Mouse (Mus musculus): ENCODE measurements around the gene B3galt1. TPM values are rescaled to one million over a fixed set of nuclear protein-coding genes. Genes with fewer than 3 reads are reported as not detected.

B3galt1 gene
- polyA plus RNA-seq, 1 experiment from 2014 or later = 60.2 TPM

GRCm38 (mm10) chr2:68034711-68035110, 469.0 kb downstream of the B3galt1 start:
- H3K4me2 ChIP-seq (ENCODE audit: low read length) = no peak overlapping the region
- H3K9me3 ChIP-seq (ENCODE audit: control insufficient read depth, low read length) = no peaks in the 10 kb centered on the region
- H3K4me1 ChIP-seq (replicated peaks; ENCODE audit: control insufficient read depth, insufficient read depth, low read length) = no peaks in the 10 kb centered on the region
- no peaks in the 10 kb centered on the region for H3K36me3 ChIP-seq (ENCODE audit: control insufficient read depth, insufficient read depth)
- no peak overlapping the region for H3K27ac ChIP-seq (ENCODE audit: low read length)
- 90% methylated on average over 3 of the region's 3 CpGs for WGBS
- H3K27me3 ChIP-seq (replicated peaks; ENCODE audit: control insufficient read depth, insufficient read depth, low read length) = no peaks in the 10 kb centered on the region
- no peak overlapping the region for H3K4me3 ChIP-seq (replicated peaks; ENCODE audit: low read length)
- H3K9ac ChIP-seq (replicated peaks; ENCODE audit: low read depth, low read length) = no peak overlapping the region
- ATAC-seq = no peak

DNA sequence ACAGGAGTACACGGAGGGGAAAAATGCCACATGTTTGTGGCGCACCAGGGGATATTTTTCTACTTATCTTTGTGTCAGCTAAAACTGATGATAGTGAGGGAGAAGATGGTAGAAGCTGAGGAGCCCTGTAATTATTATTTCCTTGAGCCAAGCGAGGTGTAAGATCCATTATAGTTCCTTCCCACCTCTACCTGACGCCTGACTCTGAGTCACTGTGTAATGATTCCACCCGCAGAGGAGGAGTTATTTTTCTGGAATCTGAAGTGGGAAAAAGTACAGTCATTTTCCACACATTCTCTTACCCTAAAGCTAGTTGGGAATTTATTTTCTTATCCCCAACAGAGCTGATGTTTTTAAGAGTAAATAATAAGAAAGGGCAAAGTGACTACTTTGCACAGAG, 475.1 kb downstream of the B3galt1 start:
- H3K4me3 ChIP-seq (replicated peaks; ENCODE audit: low read length) = no peak overlapping the region

DNA sequence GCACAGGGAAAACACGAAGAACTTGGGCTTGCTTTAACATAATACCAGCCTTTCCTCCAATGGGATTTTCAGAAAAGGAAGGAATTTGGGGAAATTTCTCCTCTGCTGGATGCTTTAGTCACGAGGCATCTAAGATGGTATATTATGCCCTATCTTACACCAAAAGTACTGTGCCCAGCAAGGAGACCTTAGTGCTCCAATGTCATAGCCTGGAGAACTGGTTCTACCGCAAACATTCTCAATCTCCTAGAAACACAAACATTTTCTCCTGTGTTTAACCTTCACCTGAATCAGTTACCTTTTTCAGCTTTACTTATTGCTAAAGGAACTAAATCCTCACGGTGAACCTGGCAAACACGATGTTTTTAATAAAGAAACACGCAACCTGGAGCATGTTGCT, 486.8 kb downstream of the B3galt1 start:
- Histone ChIP-seq H3K4me1 (replicated peaks; ENCODE audit: control insufficient read depth, insufficient read depth, low read length) (no peaks in the 10 kb centered on the region), H3K9ac (replicated peaks; ENCODE audit: low read depth, low read length) (no peak overlapping the region), H3K4me2 (ENCODE audit: low read length) (no peak overlapping the region), H3K27ac (ENCODE audit: low read length) (no peak overlapping the region), H3K4me3 (replicated peaks; ENCODE audit: low read length) (no peak overlapping the region), H3K9me3 (ENCODE audit: control insufficient read depth, low read length) (no peaks in the 10 kb centered on the region), H3K36me3 (ENCODE audit: control insufficient read depth, insufficient read depth) (no peaks in the 10 kb centered on the region), H3K27me3 (replicated peaks; ENCODE audit: control insufficient read depth, insufficient read depth, low read length) (no peaks in the 10 kb centered on the region)
- WGBS = 91% methylated on average over 6 of the region's 6 CpGs
- no peak for ATAC-seq

More for the DNA sequence above, 475.1 kb downstream of the B3galt1 start:
- no peaks in the 10 kb centered on the region for H3K36me3 ChIP-seq (ENCODE audit: control insufficient read depth, insufficient read depth)
- H3K4me2 ChIP-seq (ENCODE audit: low read length) = no peak overlapping the region
- ATAC-seq = no peak
- no peak overlapping the region for H3K27ac ChIP-seq (ENCODE audit: low read length)
- no peaks in the 10 kb centered on the region for H3K27me3 ChIP-seq (replicated peaks; ENCODE audit: control insufficient read depth, insufficient read depth, low read length)
- H3K4me1 ChIP-seq (replicated peaks; ENCODE audit: control insufficient read depth, insufficient read depth, low read length) = no peaks in the 10 kb centered on the region
- WGBS = 86% methylated on average over 5 of the region's 5 CpGs
- H3K9ac ChIP-seq (replicated peaks; ENCODE audit: low read depth, low read length) = no peak overlapping the region
- no peaks in the 10 kb centered on the region for H3K9me3 ChIP-seq (ENCODE audit: control insufficient read depth, low read length)

DNA sequence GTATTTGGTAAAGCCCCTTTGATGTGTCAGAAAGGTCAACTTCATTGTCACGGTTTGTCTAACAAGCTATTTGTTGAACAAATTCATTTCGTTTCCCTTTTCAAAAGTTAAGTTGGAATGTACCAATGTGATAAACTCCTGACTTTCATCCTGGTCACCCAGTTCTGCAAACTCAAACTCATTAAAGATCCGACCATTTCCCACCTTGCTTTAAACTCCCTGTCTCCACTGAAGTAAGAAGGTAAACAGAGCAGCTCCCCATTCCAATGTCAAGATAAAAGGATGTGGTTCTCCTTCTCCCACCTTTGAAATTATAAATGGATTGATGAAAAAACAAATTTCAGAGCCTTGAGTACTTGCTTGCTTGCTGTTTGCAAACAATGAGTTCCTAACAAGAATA, 487.6 kb downstream of the B3galt1 start:
- no peak for ATAC-seq
- Histone ChIP-seq H3K9ac (replicated peaks; ENCODE audit: low read depth, low read length) (no peak overlapping the region), H3K27me3 (replicated peaks; ENCODE audit: control insufficient read depth, insufficient read depth, low read length) (no peaks in the 10 kb centered on the region), H3K36me3 (ENCODE audit: control insufficient read depth, insufficient read depth) (no peaks in the 10 kb centered on the region), H3K9me3 (ENCODE audit: control insufficient read depth, low read length) (no peaks in the 10 kb centered on the region), H3K4me2 (ENCODE audit: low read length) (no peak overlapping the region), H3K4me3 (replicated peaks; ENCODE audit: low read length) (no peak overlapping the region), H3K4me1 (replicated peaks; ENCODE audit: control insufficient read depth, insufficient read depth, low read length) (no peaks in the 10 kb centered on the region), H3K27ac (ENCODE audit: low read length) (no peak overlapping the region)
- 76% methylated on average over 3 of the region's 3 CpGs for WGBS

DNA sequence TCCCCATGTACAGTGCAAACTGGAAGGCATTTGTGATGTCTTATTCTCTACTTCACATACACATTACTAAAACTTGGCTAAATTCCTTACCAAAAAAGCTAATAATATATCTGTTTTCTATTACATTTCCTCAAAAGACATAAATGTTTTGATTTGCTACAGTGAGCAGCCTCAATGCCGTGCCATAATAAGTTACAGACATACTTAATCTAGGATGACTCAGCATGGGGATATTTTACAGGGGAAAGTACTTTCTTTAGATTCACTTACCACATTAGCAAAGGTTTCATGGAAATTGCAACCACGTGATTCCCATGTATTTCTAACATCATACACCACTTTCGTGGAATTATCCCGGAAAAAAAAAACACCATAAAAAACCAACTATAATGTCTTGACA, 495.7 kb downstream of the B3galt1 start:
- Histone ChIP-seq H3K4me3 (replicated peaks; ENCODE audit: low read length) (no peak overlapping the region), H3K27me3 (replicated peaks; ENCODE audit: control insufficient read depth, insufficient read depth, low read length) (no peaks in the 10 kb centered on the region), H3K9ac (replicated peaks; ENCODE audit: low read depth, low read length) (no peak overlapping the region), H3K4me2 (ENCODE audit: low read length) (no peak overlapping the region), H3K9me3 (ENCODE audit: control insufficient read depth, low read length) (no peaks in the 10 kb centered on the region), H3K4me1 (replicated peaks; ENCODE audit: control insufficient read depth, insufficient read depth, low read length) (no peaks in the 10 kb centered on the region), H3K36me3 (ENCODE audit: control insufficient read depth, insufficient read depth) (no peaks in the 10 kb centered on the region), H3K27ac (ENCODE audit: low read length) (no peak overlapping the region)
- WGBS = 91% methylated on average over 4 of the region's 4 CpGs
- ATAC-seq = no peak

- no peak overlapping the region for H3K9ac ChIP-seq (replicated peaks; ENCODE audit: low read depth, low read length)
- ATAC-seq = peak; percentile 56
- WGBS = 66% methylated on average over 5 of the region's 5 CpGs
Measured at GRCm38 (mm10) chr2:68079426-68080360, 514.0 kb downstream of the B3galt1 start.

GRCm38 (mm10) chr2:68080872-68081280, 515.2 kb downstream of the B3galt1 start:
- H3K27ac ChIP-seq (ENCODE audit: low read length) = no peak overlapping the region
- no peaks in the 10 kb centered on the region for H3K9me3 ChIP-seq (ENCODE audit: control insufficient read depth, low read length)
- H3K27me3 ChIP-seq (replicated peaks; ENCODE audit: control insufficient read depth, insufficient read depth, low read length) = no peaks in the 10 kb centered on the region
- H3K36me3 ChIP-seq (ENCODE audit: control insufficient read depth, insufficient read depth) = no peaks in the 10 kb centered on the region
- H3K9ac ChIP-seq (replicated peaks; ENCODE audit: low read depth, low read length) = no peak overlapping the region
- no peak overlapping the region for H3K4me3 ChIP-seq (replicated peaks; ENCODE audit: low read length)
- H3K4me1 ChIP-seq (replicated peaks; ENCODE audit: control insufficient read depth, insufficient read depth, low read length) = peaks cover 5% of the 10 kb centered on the region; the same call in 1 of the 2 replicates
- H3K4me2 ChIP-seq (ENCODE audit: low read length) = no peak overlapping the region
- ATAC-seq = peak; percentile 67

More at GRCm38 (mm10) chr2:68079426-68080360, 514.0 kb downstream of the B3galt1 start:
- Histone ChIP-seq H3K27me3 (replicated peaks; ENCODE audit: control insufficient read depth, insufficient read depth, low read length) (no peaks in the 10 kb centered on the region), H3K4me2 (ENCODE audit: low read length) (no peak overlapping the region), H3K9me3 (ENCODE audit: control insufficient read depth, low read length) (no peaks in the 10 kb centered on the region), H3K4me1 (replicated peaks; ENCODE audit: control insufficient read depth, insufficient read depth, low read length) (peaks cover 5% of the 10 kb centered on the region; the same call in 1 of the 2 replicates), H3K36me3 (ENCODE audit: control insufficient read depth, insufficient read depth) (no peaks in the 10 kb centered on the region), H3K27ac (ENCODE audit: low read length) (no peak overlapping the region), H3K4me3 (replicated peaks; ENCODE audit: low read length) (no peak overlapping the region)

- Histone ChIP-seq H3K4me3 (replicated peaks; ENCODE audit: low read length) (no peak overlapping the region), H3K27me3 (replicated peaks; ENCODE audit: control insufficient read depth, insufficient read depth, low read length) (no peaks in the 10 kb centered on the region), H3K9ac (replicated peaks; ENCODE audit: low read depth, low read length) (no peak overlapping the region), H3K27ac (ENCODE audit: low read length) (no peak overlapping the region), H3K4me1 (replicated peaks; ENCODE audit: control insufficient read depth, insufficient read depth, low read length) (peaks cover 5% of the 10 kb centered on the region; the same call in 1 of the 2 replicates), H3K9me3 (ENCODE audit: control insufficient read depth, low read length) (no peaks in the 10 kb centered on the region), H3K36me3 (ENCODE audit: control insufficient read depth, insufficient read depth) (no peaks in the 10 kb centered on the region), H3K4me2 (ENCODE audit: low read length) (no peak overlapping the region)
- no peak for ATAC-seq
- 90% methylated on average over 1 of the region's 1 CpGs for WGBS
Measured at GRCm38 (mm10) chr2:68084483-68084882, 518.8 kb downstream of the B3galt1 start.

DNA sequence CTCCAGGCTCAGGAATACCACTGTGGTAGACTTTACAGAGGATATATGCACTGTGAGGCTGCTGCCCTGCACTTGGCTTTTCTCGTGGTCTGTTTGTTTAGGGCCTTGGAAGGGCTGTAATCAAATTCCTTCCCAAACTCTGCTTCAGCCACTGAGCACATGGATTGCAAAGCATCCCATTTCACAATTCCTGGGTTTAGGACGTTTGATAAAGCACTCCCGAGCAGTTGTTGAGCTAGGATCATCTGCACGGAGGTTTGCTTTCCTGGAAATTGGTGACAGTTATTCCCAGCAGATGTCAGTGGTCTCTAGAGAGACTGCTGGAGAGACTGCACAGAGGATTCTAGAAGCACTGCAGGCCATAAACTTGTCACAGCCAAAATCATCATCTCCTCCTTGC, 520.4 kb downstream of the B3galt1 start:
- Histone ChIP-seq H3K27ac (ENCODE audit: low read length) (no peak overlapping the region), H3K27me3 (replicated peaks; ENCODE audit: control insufficient read depth, insufficient read depth, low read length) (no peaks in the 10 kb centered on the region), H3K4me3 (replicated peaks; ENCODE audit: low read length) (no peak overlapping the region), H3K4me2 (ENCODE audit: low read length) (no peak overlapping the region), H3K36me3 (ENCODE audit: control insufficient read depth, insufficient read depth) (no peaks in the 10 kb centered on the region), H3K9ac (replicated peaks; ENCODE audit: low read depth, low read length) (no peak overlapping the region), H3K4me1 (replicated peaks; ENCODE audit: control insufficient read depth, insufficient read depth, low read length) (no peaks in the 10 kb centered on the region), H3K9me3 (ENCODE audit: control insufficient read depth, low read length) (no peaks in the 10 kb centered on the region)
- 82% methylated on average over 4 of the region's 4 CpGs for WGBS
- no peak for ATAC-seq
